Mouse (Mus musculus): ENCODE data around the gene Nudt13. TPM values are rescaled to one million over a fixed set of nuclear protein-coding genes. Genes with fewer than 3 reads are reported as not detected.

The Nudt13 gene
- 10.0 and 12.2 TPM in 2 replicates for polyA plus RNA-seq (2014; fragmentation: Nextera tagmentation; extraction: Ambion mirVana)

GRCm38 (mm10) chr14:20294117-20294892, at the start of gene Nudt13:
Gene Nudt13, plus strand, starts transcription at chr14:20294697.
- DNase-seq (ENCODE audit: low spot score) (peak; percentile 68), ATAC-seq (replicated peaks; ENCODE audit: low FRiP score) (peak; percentile 94)
- Histone ChIP-seq H3K4me3 (ENCODE audit: low read depth, low read length) (peak within 1 kb of the TSS; percentile 60), H3K9ac (ENCODE audit: low read depth, low read length) (peak within 1 kb of the TSS; percentile 62; the same call in 1 of the 2 replicates), H3K9me3 (ENCODE audit: control insufficient read depth, low read length) (no peaks in the 10 kb centered on the region), H3K27ac (ENCODE audit: low read depth, low read length) (no peak within 1 kb of the TSS), H3K4me1 (replicated peaks; ENCODE audit: control insufficient read depth, insufficient read depth, low read length) (peaks cover 3% of the 10 kb centered on the region; the same call in 1 of the 2 replicates), H3K27me3 (replicated peaks; ENCODE audit: control insufficient read depth, insufficient read depth, low read length) (no peaks in the 10 kb centered on the region), H3K4me2 (peak within 1 kb of the TSS; percentile 70), H3K36me3 (ENCODE audit: control insufficient read depth, insufficient read depth, low read length) (no peaks in the 10 kb centered on the region; the same call in 1 of the 2 replicates)
- 22% methylated on average over 14 of the region's 14 CpGs for WGBS

GRCm38 (mm10) chr14:20245318-20245717, 49.2 kb upstream of the Nudt13 start:
- no peak overlapping the region for H3K27ac ChIP-seq (ENCODE audit: low read depth, low read length)

GRCm38 (mm10) chr14:20245861-20246260, 48.6 kb upstream of the Nudt13 start:
- Histone ChIP-seq H3K36me3 (ENCODE audit: control insufficient read depth, insufficient read depth, low read length) (no peaks in the 10 kb centered on the region), H3K9me3 (ENCODE audit: control insufficient read depth, low read length) (no peaks in the 10 kb centered on the region), H3K4me2 (no peak overlapping the region), H3K27ac (ENCODE audit: low read depth, low read length) (no peak overlapping the region), H3K9ac (ENCODE audit: low read depth, low read length) (no peak overlapping the region), H3K27me3 (replicated peaks; ENCODE audit: control insufficient read depth, insufficient read depth, low read length) (no peaks in the 10 kb centered on the region), H3K4me1 (replicated peaks; ENCODE audit: control insufficient read depth, insufficient read depth, low read length) (no peaks in the 10 kb centered on the region), H3K4me3 (ENCODE audit: low read depth, low read length) (no peak overlapping the region)
- ATAC-seq (replicated peaks; ENCODE audit: low FRiP score) = no peak
- WGBS = 78% methylated on average over 5 of the region's 5 CpGs
- DNase-seq (ENCODE audit: low spot score) = no peak

More at GRCm38 (mm10) chr14:20245318-20245717, 49.2 kb upstream of the Nudt13 start:
- WGBS = 58% methylated on average over 2 of the region's 2 CpGs
- H3K36me3 ChIP-seq (ENCODE audit: control insufficient read depth, insufficient read depth, low read length) = no peaks in the 10 kb centered on the region
- H3K27me3 ChIP-seq (replicated peaks; ENCODE audit: control insufficient read depth, insufficient read depth, low read length) = no peaks in the 10 kb centered on the region
- DNase-seq (ENCODE audit: low spot score) (no peak), ATAC-seq (replicated peaks; ENCODE audit: low FRiP score) (no peak)
- H3K9me3 ChIP-seq (ENCODE audit: control insufficient read depth, low read length) = no peaks in the 10 kb centered on the region
- H3K4me2 ChIP-seq = no peak overlapping the region
- no peak overlapping the region for H3K4me3 ChIP-seq (ENCODE audit: low read depth, low read length)
- H3K4me1 ChIP-seq (replicated peaks; ENCODE audit: control insufficient read depth, insufficient read depth, low read length) = no peaks in the 10 kb centered on the region
- H3K9ac ChIP-seq (ENCODE audit: low read depth, low read length) = no peak overlapping the region

- H3K27me3 ChIP-seq (replicated peaks; ENCODE audit: control insufficient read depth, insufficient read depth, low read length) = no peaks in the 10 kb centered on the region
- no peak overlapping the region for H3K4me2 ChIP-seq
- H3K27ac ChIP-seq (ENCODE audit: low read depth, low read length) = no peak overlapping the region
- ATAC-seq (replicated peaks; ENCODE audit: low FRiP score) (no peak), DNase-seq (ENCODE audit: low spot score) (no peak)
- no peak overlapping the region for H3K9ac ChIP-seq (ENCODE audit: low read depth, low read length)
- H3K36me3 ChIP-seq (ENCODE audit: control insufficient read depth, insufficient read depth, low read length) = no peaks in the 10 kb centered on the region
- no peaks in the 10 kb centered on the region for H3K9me3 ChIP-seq (ENCODE audit: control insufficient read depth, low read length)
- no peaks in the 10 kb centered on the region for H3K4me1 ChIP-seq (replicated peaks; ENCODE audit: control insufficient read depth, insufficient read depth, low read length)
- 66% methylated on average over 11 of the region's 11 CpGs for WGBS
- no peak overlapping the region for H3K4me3 ChIP-seq (ENCODE audit: low read depth, low read length)
Observed at GRCm38 (mm10) chr14:20246811-20247266, 47.7 kb upstream of the Nudt13 start.

- Histone ChIP-seq H3K4me1 (replicated peaks; ENCODE audit: control insufficient read depth, insufficient read depth, low read length) (no peaks in the 10 kb centered on the region), H3K9ac (ENCODE audit: low read depth, low read length) (no peak overlapping the region), H3K4me3 (ENCODE audit: low read depth, low read length) (no peak overlapping the region), H3K4me2 (no peak overlapping the region), H3K27me3 (replicated peaks; ENCODE audit: control insufficient read depth, insufficient read depth, low read length) (no peaks in the 10 kb centered on the region), H3K9me3 (ENCODE audit: control insufficient read depth, low read length) (no peaks in the 10 kb centered on the region), H3K36me3 (ENCODE audit: control insufficient read depth, insufficient read depth, low read length) (no peaks in the 10 kb centered on the region), H3K27ac (ENCODE audit: low read depth, low read length) (no peak overlapping the region)
- DNase-seq (ENCODE audit: low spot score) (no peak), ATAC-seq (replicated peaks; ENCODE audit: low FRiP score) (no peak)
- 87% methylated on average over 3 of the region's 3 CpGs for WGBS
Observed at GRCm38 (mm10) chr14:20248001-20248400, 46.5 kb upstream of the Nudt13 start.

- ATAC-seq (replicated peaks; ENCODE audit: low FRiP score) = no peak
- Histone ChIP-seq H3K9me3 (ENCODE audit: control insufficient read depth, low read length) (no peaks in the 10 kb centered on the region), H3K27me3 (replicated peaks; ENCODE audit: control insufficient read depth, insufficient read depth, low read length) (no peaks in the 10 kb centered on the region), H3K4me2 (no peak overlapping the region), H3K4me3 (ENCODE audit: low read depth, low read length) (no peak overlapping the region), H3K36me3 (ENCODE audit: control insufficient read depth, insufficient read depth, low read length) (no peaks in the 10 kb centered on the region), H3K4me1 (replicated peaks; ENCODE audit: control insufficient read depth, insufficient read depth, low read length) (no peaks in the 10 kb centered on the region), H3K9ac (ENCODE audit: low read depth, low read length) (no peak overlapping the region), H3K27ac (ENCODE audit: low read depth, low read length) (no peak overlapping the region)
- DNase-seq (ENCODE audit: low spot score) = no peak
- WGBS = 75% methylated on average over 14 of the region's 14 CpGs
Observed at GRCm38 (mm10) chr14:20250237-20251171, 44.0 kb upstream of the Nudt13 start.

- H3K27me3 ChIP-seq (replicated peaks; ENCODE audit: control insufficient read depth, insufficient read depth, low read length) = no peaks in the 10 kb centered on the region; the same call in none of the 2 replicates
- H3K4me3 ChIP-seq (ENCODE audit: low read depth, low read length) = no peak overlapping the region
- peak; percentile 77 for DNase-seq (ENCODE audit: low spot score)
- H3K27ac ChIP-seq (ENCODE audit: low read depth, low read length) = no peak overlapping the region
- no peaks in the 10 kb centered on the region for H3K4me1 ChIP-seq (replicated peaks; ENCODE audit: control insufficient read depth, insufficient read depth, low read length)
- H3K4me2 ChIP-seq = no peak overlapping the region
- WGBS = 47% methylated on average over 8 of the region's 8 CpGs
- ATAC-seq (replicated peaks; ENCODE audit: low FRiP score) = no peak
- H3K9me3 ChIP-seq (ENCODE audit: control insufficient read depth, low read length) = no peaks in the 10 kb centered on the region
- no peak overlapping the region for H3K9ac ChIP-seq (ENCODE audit: low read depth, low read length)
- no peaks in the 10 kb centered on the region for H3K36me3 ChIP-seq (ENCODE audit: control insufficient read depth, insufficient read depth, low read length)
Observed at GRCm38 (mm10) chr14:20258185-20259113, 36.0 kb upstream of the Nudt13 start.

GRCm38 (mm10) chr14:20262346-20262745, 32.2 kb upstream of the Nudt13 start:
- no peak for ATAC-seq (replicated peaks; ENCODE audit: low FRiP score)
- Histone ChIP-seq H3K27ac (ENCODE audit: low read depth, low read length) (no peak overlapping the region), H3K4me2 (no peak overlapping the region), H3K36me3 (ENCODE audit: control insufficient read depth, insufficient read depth, low read length) (no peaks in the 10 kb centered on the region), H3K4me1 (replicated peaks; ENCODE audit: control insufficient read depth, insufficient read depth, low read length) (no peaks in the 10 kb centered on the region), H3K9me3 (ENCODE audit: control insufficient read depth, low read length) (no peaks in the 10 kb centered on the region), H3K4me3 (ENCODE audit: low read depth, low read length) (no peak overlapping the region), H3K27me3 (replicated peaks; ENCODE audit: control insufficient read depth, insufficient read depth, low read length) (no peaks in the 10 kb centered on the region; the same call in none of the 2 replicates), H3K9ac (ENCODE audit: low read depth, low read length) (no peak overlapping the region)
- DNase-seq (ENCODE audit: low spot score) = no peak
- WGBS = 54% methylated on average over 4 of the region's 4 CpGs

All from liver, embryonic 11.5 days (tissue).